Mouse (Mus musculus) hindbrain, embryonic 10.5 days (tissue): ENCODE data around the gene Tmed4. TPM values are rescaled to one million over a fixed set of nuclear protein-coding genes. Genes with fewer than 3 reads are reported as not detected.

Source experiments
- polyA plus RNA-seq: library from polyadenylated mRNA; unstranded; fragments of >200 nt; fragmentation: Nextera tagmentation; extraction: Ambion mirVana; gene quantifications from 2 replicates; pipeline ENCODE4 v1.2.1, GENCODE M21; 2016

The Tmed4 gene
- polyA plus RNA-seq, 1 experiment from 2014 or later: 137 TPM

Other genes with a start within 250 kb of the Tmed4 start
- 1.8 and 3.6 TPM in 2 replicates for gene Camk2b, start 208.5 kb downstream of the Tmed4 start, polyA plus RNA-seq
- 0.41 and 0.54 TPM in 2 replicates for gene A730071L15Rik, start 74.8 kb downstream of the Tmed4 start, polyA plus RNA-seq
- 45.1 and 49.0 TPM in 2 replicates for gene Nudcd3, start 74.5 kb downstream of the Tmed4 start, polyA plus RNA-seq
- gene Npc1l1, start 44.7 kb downstream of the Tmed4 start, polyA plus RNA-seq: 0.04 TPM in 1 of 2 replicates, not detected in the other
- gene Ddx56, start 7.1 kb downstream of the Tmed4 start, polyA plus RNA-seq: 116 and 121 TPM in 2 replicates
- 99.9 and 117 TPM in 2 replicates for gene Ogdh, start 16.8 kb upstream of the Tmed4 start, polyA plus RNA-seq
- 15.6 and 19.0 TPM in 2 replicates for gene Zmiz2, start 114.2 kb upstream of the Tmed4 start, polyA plus RNA-seq
- gene Ppia, start 140.6 kb upstream of the Tmed4 start, polyA plus RNA-seq: 5,657 and 6,044 TPM in 2 replicates
- gene H2afv, start 169.6 kb upstream of the Tmed4 start, polyA plus RNA-seq: 881 and 962 TPM in 2 replicates
- gene Purb, start 201.0 kb upstream of the Tmed4 start, polyA plus RNA-seq: 9.6 and 15.6 TPM in 2 replicates
- gene Myo1g, start 246.1 kb upstream of the Tmed4 start, polyA plus RNA-seq: 1.1 TPM in 2 replicates